Mouse (Mus musculus): ENCODE data around the gene Erbb3.

The Erbb3 gene

DNA sequence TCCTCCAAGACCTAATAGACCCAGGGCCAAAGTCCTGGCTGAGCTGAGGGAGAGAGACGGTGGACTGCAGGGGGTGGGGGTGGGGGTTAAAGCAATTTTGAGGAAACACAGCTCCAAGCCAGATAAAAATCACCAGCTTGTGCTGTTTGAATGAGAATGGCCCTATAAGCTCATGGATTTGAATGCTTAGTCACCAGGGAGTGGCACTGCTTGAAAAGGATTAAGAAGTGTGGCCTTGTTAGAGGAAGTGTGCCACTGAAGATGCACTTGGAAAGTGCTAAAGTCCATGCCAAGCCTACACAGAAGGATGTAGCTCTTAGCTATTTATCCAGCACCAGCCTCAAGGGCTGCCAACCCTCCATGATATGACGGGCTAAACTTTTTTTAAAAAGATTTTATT lies 54.2 kb downstream of the Erbb3 start:
- in situ Hi-C loops (cut with MseI, MboI): no loop called here

DNA sequence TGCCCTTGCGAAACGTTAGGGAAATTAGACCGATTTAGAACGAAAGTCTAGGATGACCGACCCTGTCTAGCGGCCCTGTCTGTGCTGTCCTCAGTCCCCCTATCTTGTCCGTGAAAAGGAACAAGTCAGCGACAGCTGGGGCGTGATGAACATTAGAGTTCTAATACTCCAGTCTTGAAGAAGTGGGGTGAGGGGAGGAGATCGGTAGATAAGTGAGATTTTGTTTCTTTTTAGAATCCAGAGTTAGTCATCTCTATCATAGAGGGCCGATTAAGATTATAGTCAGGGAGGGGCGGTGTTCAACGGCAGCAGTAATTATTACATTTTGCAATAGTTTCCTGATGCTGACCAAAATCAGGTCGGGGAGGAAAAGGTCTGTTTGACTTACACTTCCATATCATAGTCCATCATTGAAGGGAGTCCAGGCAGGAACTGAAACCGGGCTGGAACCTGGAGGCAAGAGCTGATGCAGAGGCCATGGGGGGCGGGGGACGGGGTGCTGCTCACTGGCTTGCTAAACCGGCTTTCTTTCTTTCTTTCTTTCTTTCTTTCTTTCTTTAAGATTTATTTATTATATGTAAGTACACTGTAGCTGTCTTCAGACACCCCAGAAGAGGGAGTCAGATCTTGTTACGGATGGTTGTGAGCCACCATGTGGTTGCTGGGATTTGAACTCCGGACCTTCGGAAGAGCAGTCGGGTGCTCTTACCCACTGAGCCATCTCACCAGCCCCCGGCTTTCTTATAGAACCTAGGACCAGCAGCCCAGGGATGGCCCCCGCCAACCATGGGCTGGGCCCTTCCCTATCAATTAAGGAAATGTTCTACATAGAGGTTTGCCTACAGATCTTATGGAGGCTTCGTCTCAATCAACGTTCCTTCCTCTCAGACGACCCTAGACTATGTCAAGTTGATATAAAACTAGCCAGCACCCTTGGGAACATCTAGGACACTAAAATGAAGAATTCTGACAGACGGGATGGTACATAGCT lies 62.8 kb downstream of the Erbb3 start:
- in situ Hi-C loops (cut with MseI, MboI): no loop called here

DNA sequence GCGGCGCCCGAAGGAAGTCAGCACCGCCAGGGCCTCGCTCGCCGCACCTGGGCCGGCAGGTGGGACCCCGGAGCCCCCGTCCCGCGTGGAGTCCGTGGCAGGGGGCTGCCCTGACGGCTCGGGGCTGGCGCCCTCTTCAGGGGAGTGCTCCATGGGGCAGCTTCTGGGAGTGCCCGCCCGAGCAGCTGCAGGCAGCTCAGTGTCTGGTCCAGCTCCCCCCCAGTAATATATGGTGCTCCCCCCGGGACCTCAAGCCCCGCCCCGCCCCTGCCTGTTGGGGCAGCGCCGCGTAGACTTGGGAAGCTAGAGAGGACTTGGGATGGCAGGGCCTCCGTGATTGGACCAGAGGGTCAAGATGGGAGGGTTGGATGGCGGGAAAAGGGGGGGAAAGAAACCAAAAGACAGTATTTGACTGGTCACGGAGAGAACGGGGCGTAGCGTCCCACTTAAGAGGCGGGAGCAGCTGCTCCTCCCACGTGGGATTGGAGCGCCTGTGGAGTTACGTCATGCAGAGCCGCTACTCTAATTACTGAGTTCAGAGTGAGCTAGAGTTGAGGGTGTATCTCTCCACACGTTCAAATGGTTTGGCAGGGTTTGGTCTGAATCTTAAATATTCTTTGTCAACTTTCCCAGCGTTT lies 63.7 kb downstream of the Erbb3 start, which contains the start of gene Esyt1:
Gene Esyt1 (minus strand): TSS at position 201 of the 638 bp plus-strand sequence.
- in situ Hi-C loops (cut with MseI, MboI): no loop called here

DNA sequence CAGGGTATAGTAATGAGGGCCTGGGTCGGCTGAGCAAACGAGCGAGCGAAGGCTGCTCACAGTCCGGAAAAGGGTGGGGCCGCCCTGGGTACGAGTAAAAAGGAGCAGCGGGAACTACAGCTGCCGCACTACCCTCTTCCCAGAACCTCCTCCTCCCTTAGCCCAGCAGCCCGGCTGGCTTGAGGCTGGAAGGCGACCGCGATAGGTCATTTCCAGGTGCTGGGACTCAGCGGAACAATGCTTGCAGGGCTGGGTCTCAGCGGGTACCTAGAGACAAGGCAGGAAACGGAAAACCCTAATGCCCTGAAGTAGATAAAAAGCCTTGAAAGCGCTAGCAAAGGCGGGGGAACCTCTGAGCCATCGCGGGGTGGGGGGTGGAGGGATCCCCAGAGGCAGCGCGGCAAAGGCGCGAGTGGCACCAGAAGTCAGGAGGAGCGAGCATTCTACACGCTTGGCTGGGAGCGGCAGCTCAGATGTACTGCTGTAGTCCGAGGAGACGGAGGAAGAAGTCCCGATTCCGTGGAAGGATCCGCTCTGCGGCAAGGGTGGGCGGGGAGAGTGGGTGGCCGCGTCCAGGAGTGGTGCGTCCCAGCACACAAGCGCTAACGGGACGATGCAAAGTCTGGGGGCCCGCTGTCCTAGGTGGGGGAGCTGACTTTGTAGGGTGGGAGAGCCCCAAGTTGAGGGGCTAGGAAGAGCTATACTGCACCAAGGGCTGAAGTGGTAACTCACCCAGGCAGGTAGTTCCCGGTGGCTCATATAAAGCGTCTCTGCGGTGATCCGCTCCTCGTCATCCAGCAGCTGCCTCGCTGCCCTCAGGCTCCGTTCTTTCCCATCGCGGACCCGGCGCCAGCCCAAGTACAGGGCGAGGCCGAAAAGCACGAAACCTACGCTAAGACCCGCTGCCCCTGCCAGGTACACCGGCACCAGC lies 64.5 kb downstream of the Erbb3 start:
- in situ Hi-C loops (cut with MseI, MboI): no loop called here

DNA sequence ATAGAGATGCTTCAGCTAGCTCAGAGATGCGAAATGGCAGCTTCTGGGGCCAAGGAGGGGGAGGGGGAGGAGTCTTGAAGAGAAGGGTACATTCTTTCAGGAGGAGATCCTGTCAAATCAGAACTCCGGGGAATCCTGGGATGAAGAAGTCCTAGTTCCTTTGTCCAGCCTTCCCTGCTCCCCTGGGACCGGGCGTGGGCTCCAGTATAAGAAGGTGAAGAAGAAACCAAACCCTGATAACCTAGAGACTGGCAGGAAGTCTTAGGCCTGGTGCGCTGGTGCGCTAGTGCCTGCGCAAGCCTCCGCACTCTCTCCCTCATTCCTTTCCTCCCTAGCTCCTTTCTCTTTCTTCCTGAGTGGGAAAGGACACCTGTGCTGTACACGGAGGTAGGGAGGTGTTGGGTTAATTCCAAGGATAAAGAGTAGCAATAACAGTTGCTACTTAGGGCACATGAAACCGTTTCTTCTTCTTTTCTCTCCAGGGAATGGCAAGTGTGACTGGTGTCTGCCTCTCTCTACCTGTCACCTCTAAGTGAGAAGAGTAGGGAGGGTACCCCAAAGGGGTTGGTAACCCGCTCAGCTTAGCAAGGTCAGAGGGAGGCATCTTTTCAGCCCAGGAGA lies 65.2 kb downstream of the Erbb3 start:
- in situ Hi-C loops (cut with MseI, MboI): no loop called here

DNA sequence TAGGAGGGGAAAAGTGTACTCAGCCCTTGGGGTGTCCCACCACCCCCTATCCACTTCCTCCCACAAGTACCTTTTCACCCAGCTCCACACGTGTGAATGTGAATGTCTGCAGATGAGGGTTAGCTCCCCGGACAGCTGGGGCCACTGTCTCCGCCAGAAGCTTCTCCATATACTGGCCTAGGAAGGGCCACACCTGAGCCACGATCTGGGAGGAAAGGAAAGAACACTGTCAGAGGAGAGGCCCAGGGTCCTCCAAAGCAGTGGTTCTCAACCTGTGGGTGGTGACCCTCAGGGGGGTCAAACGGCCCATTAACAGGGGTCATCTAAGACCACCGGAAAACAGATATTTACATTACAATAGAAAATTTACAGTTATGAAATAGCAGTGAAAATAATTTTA lies 67.1 kb downstream of the Erbb3 start:
- in situ Hi-C loops (cut with MseI, MboI): no loop called here

DNA sequence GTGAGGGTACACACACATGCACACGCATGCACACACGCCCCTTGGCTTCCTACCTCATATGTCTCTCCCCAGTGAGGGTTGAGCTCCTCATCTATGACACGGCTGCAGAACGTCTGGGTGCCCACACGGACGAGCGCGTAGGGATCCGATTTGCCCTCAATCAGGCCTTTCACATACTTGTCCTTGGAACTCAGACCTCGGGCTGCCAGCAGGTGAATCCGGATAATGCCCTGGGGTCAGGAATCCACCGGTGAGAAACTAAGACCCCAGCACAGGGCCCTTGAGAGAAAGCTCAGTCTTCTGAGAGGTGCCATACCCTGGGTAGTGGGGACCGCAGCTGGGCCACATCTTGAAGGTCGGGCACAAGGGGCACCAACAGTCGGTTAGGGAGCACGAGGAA lies 68.9 kb downstream of the Erbb3 start:
- in situ Hi-C loops (cut with MseI, MboI): no loop called here

DNA sequence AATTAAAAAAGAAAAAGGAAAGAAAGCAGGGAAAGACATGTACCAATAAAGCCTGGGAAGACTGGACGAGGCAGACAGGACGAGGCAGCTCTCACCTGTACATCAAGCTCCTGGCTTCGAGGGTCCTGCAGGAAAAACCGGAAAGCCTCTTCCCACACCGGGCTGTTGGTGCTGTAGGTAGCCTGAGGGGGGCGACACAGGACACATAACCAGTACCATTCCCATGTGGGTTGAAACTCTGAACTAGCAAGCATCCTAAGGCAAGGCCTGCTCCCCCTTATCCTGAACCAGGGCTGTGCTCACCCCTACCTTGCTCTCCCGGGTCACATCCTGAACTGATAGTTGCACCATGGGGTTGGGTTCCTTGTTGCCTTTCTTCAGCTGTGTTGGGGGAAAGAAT lies 70.6 kb downstream of the Erbb3 start:
- in situ Hi-C loops (cut with MseI, MboI): no loop called here
